Mouse (Mus musculus): ENCODE measurements around the gene Arrdc2.

The Arrdc2 gene

GRCm38 (mm10) chr8:70839408-70840351 is at the start of gene Arrdc2:
Gene Arrdc2 (minus strand): TSS chr8:70839720.
- in situ Hi-C loops (cut with MboI, MseI): loop anchor here (5.0 kb wide), 2 partner anchors 72 to 122 kb away; partner anchors contain the start of gene Gm3336 (in 1 of the 2)

- in situ Hi-C loops (cut with MboI, MseI): no loop called here
These were observed 48.1 kb upstream of the Arrdc2 start for GRCm38 (mm10) chr8:70887669-70888068.

GRCm38 (mm10) chr8:70885612-70886011 is 46.1 kb upstream of the Arrdc2 start:
- in situ Hi-C loops (cut with MboI, MseI): no loop called here

- in situ Hi-C loops (cut with MboI, MseI): no loop called here
These were observed 45.2 kb upstream of the Arrdc2 start for GRCm38 (mm10) chr8:70884683-70885082.

- in situ Hi-C loops (cut with MboI, MseI): no loop called here
These were observed 44.7 kb upstream of the Arrdc2 start for GRCm38 (mm10) chr8:70884186-70884585.

- in situ Hi-C loops (cut with MboI, MseI): no loop called here
These were observed 41.0 kb upstream of the Arrdc2 start for GRCm38 (mm10) chr8:70880546-70880945.

GRCm38 (mm10) chr8:70880126-70880525 is 40.6 kb upstream of the Arrdc2 start:
- in situ Hi-C loops (cut with MboI, MseI): no loop called here

GRCm38 (mm10) chr8:70879500-70879899 is 40.0 kb upstream of the Arrdc2 start:
- in situ Hi-C loops (cut with MboI, MseI): no loop called here

- in situ Hi-C loops (cut with MboI, MseI): no loop called here
These were observed 38.7 kb upstream of the Arrdc2 start for GRCm38 (mm10) chr8:70878178-70878577.

- in situ Hi-C loops (cut with MboI, MseI): no loop called here
These were observed 36.9 kb upstream of the Arrdc2 start for GRCm38 (mm10) chr8:70876382-70876781.

GRCm38 (mm10) chr8:70874441-70874840 is 34.9 kb upstream of the Arrdc2 start:
- in situ Hi-C loops (cut with MboI, MseI): no loop called here

- in situ Hi-C loops (cut with MboI, MseI): no loop called here
These were observed 34.0 kb upstream of the Arrdc2 start, which contains the start of gene Ccdc124 for GRCm38 (mm10) chr8:70873364-70873985. Gene Ccdc124 (minus strand): TSS chr8:70873935.

GRCm38 (mm10) chr8:70872643-70873363 is 33.3 kb upstream of the Arrdc2 start:
- in situ Hi-C loops (cut with MboI, MseI): no loop called here

GRCm38 (mm10) chr8:70871195-70871807 is 31.8 kb upstream of the Arrdc2 start:
- in situ Hi-C loops (cut with MboI, MseI): no loop called here

GRCm38 (mm10) chr8:70869601-70870041 is 30.1 kb upstream of the Arrdc2 start:
- in situ Hi-C loops (cut with MboI, MseI): no loop called here

- in situ Hi-C loops (cut with MboI, MseI): no loop called here
These were observed 29.7 kb upstream of the Arrdc2 start for GRCm38 (mm10) chr8:70869199-70869571.

- in situ Hi-C loops (cut with MboI, MseI): no loop called here
These were observed 29.2 kb upstream of the Arrdc2 start for GRCm38 (mm10) chr8:70868559-70869198.

GRCm38 (mm10) chr8:70866566-70866965 is 27.0 kb upstream of the Arrdc2 start:
- in situ Hi-C loops (cut with MboI, MseI): no loop called here

GRCm38 (mm10) chr8:70866001-70866520 is 26.5 kb upstream of the Arrdc2 start:
- in situ Hi-C loops (cut with MboI, MseI): no loop called here

- in situ Hi-C loops (cut with MboI, MseI): no loop called here
These were observed 26.0 kb upstream of the Arrdc2 start for GRCm38 (mm10) chr8:70865350-70866000.

Measured in T-helper 17 cell (primary cell).